Mouse (Mus musculus) adrenal gland, postnatal 36 days (tissue): Measurements from ENCODE around the gene Angptl2. TPM values are rescaled to one million over a fixed set of nuclear protein-coding genes. Genes with fewer than 3 reads are reported as not detected.
"Not testable (repeated sequence)": the region's sequence is repeated elsewhere in the genome, so short reads cannot be mapped to it uniquely, and the experiment has no call there.

Experiments
- DNase-seq, 2 experiments: peaks; one replicate each; pipeline ENCODE4 v3.0.0; 2021; ENCODE audit warnings: mixed read lengths in 1 of 2
- total RNA-seq, 2 experiments: library from RNA; stranded (reverse); gene quantifications; 2 replicates each; pipeline ENCODE4 v1.2.3; 2021

Gene Angptl2
- total RNA-seq, 2 experiments from 2014 or later: 31.0 to 31.6 TPM

DNA sequence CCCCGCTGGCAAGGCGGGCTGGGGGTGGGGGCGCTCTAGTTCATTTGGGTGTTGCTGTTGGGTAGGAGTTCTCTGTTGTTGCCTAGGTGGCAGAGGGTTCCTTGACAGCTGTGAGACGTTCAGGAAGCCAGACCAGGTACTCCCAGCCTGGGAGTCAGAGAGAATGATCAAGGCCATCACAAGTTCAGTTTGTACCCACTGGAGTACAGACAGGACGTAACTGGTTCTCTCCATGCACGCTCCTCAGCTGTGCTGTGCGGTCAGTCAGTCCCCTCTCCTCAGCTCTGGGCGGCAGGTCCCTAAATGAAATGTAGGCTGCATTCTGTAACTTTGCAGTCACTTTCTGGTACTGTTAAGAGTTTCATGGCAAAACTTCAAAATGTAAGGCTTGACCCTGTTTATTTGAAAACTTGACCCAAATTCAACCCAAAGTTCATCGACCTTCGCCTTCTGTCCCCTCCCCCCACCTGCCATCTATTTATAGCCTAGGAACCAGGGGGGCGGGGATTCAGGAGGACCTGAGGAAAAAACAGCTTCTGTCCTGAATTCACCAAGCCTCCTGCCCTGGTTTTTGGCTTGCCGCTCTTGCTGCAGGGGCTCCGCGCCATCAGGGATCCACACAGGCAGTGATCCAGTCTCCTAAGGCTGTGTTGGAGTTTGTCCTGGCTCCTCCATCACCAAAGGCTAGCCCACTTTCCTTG lies 15.4 kb upstream of the Angptl2 start:
- DNase-seq: no peak

DNA sequence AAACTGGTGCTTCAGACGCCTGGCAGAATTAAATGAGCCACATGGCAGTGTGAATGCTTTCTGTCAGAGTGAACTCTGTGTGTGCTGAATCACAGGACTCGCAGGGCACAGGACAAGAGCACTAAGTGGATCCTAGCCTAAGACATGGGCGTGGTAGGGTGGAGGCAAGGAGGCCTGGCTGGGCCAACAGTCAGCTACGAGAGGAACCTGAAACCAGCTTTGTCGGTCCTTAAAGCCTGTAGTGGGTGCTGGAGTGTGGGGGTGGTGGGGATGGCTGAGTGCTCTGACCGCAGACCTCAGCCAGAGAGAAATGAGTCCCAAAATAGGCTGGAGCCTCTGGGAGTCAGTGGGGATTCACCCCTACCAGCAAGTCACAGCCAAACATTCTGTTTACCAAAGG lies 12.6 kb upstream of the Angptl2 start:
- no peak for DNase-seq

DNA sequence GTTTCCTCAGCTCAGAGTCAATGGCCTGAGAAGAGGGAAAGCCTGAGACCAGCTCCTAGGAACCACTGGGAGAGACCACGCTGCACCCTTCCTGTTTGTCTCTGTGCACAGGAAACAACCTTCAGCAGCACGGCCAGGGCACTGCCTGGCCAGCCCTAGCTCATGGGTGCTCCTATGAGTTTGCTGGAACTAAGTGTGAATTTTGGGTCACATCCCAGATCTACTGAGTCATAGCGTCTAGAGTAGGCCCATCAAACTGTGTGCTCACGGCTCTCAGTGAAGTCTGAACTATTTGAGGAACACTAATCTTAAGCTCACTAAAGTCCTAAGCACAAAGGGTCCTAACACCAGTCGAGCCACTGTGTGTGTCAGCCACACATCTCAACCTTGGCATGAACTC lies 10.9 kb upstream of the Angptl2 start:
- peak; percentile 63 to 72 for DNase-seq

DNA sequence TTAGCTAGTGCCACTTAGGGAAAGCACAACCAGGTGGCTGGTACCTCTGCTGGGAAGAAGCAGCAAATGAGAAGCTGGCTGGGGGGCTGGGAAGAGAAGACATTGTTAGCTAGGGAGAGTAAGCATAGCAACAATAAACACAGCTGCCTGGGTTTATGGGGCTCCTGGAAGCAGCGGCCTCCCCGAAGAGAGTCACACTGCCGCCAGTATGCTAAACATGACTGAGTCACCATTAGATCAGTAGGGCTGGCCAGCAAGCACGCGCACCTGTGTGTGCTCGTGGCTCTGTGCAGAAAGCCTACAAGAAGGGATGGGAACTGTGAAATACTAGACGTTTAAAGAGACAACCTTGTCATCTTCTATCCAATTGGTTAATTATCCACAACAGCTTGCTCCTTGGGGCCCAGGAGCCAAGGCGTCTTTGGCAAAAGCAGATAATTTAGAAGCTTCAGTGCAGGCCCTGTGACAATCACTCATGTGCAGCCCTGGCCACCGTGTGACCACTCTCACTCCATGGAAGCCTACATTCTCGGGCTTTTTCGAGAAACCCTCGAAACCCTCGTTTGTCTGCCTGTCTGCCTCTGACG lies 9.8 kb upstream of the Angptl2 start:
- DNase-seq: no peak

DNA sequence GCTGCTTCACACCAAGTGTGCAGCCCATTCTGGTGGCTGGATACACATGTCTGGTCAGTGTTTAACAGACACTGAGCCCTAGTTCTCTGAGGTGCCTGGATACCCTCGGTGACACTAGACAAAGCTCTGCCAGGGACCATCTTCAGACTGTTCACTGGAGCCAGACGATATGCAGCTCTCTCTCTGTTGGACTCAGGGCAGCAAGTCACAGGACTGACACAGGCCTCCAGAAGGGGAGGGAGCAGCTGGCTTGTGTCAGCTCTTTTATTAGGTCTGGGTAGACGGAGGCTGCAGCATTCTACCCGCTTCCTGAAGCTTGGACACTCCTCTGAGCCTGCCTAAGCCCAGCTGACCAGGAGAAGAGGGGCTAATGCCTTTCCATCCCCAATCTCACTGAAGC lies 8.8 kb upstream of the Angptl2 start:
- DNase-seq: no peak

DNA sequence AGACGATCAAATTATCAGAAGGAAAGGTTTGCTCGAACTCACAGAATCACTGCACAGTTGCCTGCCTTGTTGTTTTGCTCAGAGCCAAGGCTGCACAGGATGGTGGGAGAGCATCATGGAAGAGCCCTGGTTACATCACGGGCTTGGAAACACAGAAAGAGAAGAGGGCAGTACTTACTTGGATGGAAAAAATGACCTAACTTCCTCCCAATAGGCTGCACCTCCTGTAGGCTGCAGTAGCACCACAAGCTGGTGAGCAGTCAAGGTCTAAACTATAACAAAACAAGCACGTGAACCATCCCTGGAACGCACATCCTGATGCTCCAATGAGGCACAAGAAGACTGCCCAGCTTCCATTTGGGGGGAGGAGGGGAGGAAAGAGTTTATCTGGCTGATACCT lies 7.7 kb upstream of the Angptl2 start:
- no peak for DNase-seq

DNA sequence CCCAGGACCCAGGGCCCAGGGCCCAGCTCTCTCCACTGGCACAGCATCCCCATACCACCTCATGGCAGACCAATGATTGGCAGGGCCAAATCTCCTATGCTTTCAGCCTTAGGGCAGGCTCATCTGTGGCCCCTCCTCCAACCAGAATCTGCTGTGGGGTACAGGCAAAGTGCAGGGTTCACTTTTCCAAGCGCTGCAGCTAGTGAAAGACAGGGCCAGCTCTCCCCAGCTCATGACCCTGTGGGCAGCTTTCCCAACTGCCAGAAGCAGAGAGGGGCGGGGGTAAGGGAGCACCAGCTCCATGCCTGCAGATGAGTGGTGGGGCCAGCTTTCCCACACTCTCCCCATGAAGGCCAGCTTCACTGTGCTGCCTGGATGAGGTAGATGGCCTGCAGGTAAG lies 5.0 kb upstream of the Angptl2 start:
- DNase-seq: no peak

DNA sequence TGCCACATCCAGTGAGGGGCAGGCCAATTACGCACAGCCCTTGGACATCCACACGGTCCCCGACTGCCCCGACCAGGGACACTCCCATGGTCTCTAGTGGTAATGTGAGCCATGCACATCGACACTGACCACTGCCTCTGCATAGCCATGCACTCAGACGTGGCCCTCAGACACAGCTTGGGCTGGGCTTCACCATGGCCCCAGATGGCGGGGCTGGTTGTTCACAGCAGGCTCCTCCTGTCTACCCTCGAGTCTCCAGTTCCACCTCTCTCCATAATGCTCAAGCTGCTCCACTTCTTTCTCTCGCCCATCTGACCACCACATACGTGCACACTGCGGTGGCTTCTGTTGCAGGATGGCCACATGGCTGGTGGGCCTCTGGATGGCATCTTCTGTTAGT lies 4.6 kb upstream of the Angptl2 start:
- DNase-seq: not testable (repeated sequence)

DNA sequence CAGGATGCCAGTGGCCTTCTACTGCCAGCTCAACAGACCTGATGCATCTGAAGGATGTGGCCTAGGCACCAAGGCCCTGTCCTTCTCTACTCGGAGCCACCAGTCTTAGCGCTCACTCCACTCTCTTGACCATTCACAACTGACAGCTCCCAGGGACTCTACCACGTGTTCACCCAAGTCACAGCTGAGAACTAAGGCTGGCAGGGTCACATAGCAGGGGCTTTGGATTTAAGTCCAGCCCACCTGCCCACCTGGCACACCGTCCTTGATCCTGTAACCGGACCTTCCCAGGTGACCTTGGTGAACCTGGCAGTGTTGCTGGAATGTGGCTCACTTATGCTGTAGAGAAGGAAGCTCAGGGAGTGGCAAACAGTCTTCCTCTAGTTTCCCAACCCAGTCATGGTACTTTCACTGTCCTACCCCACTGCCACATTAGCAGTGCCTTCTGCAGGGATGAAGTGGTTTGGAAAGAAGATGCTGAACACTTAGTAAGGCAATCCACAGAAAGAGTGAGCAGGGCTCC lies 631 bp upstream of the Angptl2 start:
- no peak for DNase-seq

DNA sequence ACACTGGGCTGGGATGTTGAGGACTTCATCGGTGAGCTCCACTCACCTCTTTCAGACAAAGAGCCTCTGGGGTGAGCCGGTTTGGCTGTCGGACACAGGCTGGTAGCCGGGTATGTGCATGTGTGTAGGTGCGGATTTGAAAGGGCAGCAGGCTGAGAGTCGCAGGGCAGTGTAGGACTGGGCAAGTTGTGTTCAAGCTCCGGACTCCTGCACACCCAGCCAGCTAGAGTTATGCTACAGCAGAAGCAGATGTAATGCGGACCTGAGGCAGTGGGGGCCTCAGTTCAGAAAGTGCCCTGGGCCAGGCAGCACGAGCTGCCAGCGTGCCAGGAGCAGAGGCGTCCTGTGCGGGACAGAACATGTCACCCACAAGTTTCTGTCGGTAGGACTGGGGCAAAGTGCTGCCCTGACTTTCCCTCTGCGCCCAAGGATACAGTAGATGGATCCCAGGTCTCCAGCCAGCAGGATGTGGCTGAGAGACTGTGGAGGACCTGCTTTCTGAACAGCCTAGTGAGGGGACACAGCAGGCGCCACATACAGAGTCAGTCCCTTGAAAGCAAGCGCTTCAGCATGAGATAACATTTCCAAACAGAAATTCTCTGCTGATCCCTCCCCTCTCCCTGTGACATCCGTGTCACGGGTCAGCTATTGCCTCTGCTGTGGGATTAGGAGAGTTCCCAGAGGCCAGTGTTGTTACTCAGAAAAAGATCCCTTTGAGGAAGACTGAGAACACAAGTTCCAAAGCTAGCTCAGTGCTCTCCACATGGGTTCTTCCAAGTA lies 966 bp downstream of the Angptl2 start:
- no peak for DNase-seq

DNA sequence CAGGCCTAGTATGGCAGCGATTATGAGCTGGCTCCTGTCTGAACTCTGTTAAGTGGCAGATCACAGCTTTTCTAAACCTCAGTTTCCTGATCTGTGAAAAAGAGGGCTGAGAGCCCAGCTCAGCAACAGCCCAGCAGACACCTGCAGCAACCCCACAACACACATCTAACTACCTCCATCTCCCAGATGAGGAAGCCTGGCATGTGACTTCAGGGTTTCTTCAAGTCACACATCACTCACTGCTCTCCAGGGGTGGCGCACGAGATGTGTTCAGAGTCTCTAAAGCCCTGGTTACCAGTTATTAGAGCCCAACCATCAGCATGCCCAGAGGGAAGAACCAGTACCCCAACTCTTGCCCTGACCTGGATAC lies 1.5 kb downstream of the Angptl2 start:
- no peak for DNase-seq

DNA sequence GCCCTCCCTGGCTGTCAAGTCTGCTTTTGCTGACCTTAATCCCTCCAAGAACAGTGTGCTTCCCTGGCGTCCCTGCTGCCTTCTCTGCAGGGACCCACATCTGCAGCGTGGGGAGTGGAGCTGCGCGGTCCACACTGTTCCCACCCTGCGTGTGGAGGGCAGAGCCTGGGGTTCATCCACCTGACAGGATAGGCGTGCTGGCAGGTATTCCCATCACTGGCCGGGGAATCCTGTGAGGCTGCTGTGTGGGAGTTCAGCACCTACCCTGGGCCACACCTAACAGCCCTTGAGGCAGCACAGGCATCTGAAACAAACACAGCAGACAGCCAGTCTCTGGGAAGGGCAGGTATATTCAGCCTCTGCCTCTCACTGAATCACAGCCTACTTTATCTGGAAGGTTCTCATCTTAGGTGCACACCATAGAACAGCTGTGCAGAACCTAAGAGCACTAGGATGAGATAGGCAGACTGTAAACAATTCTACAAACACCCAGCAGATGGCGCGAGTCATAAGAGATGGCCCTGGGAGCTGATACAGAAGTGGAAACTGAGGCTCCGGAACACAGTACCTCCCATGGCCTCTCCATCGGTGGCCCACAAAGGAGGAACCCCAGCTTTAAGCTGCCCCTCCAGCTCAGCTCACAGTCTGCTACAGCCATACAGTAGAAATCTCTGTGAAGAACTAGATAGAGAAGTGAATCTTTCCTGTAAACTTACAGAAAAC lies 3.2 kb downstream of the Angptl2 start:
- DNase-seq: peak; percentile 39 to 46

DNA sequence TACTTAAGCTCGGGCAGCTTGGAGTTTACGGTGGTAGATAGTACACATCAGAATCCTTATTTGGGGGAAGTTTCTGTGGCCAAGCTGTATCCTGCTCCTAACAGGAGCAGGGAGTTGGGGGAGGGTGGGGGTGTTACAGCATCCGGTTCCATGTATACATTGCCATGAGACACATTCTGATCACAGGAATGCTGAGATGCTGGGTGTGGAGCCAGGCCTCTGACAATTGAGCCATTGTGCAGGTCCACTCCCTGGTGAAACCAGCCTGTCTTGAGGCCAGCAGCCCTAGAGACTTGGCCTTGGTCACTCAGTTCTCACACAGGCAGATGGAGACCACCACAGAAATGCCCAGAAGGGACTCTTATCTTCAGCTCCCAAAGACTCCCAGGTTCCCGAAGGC lies 3.8 kb downstream of the Angptl2 start:
- no peak for DNase-seq

DNA sequence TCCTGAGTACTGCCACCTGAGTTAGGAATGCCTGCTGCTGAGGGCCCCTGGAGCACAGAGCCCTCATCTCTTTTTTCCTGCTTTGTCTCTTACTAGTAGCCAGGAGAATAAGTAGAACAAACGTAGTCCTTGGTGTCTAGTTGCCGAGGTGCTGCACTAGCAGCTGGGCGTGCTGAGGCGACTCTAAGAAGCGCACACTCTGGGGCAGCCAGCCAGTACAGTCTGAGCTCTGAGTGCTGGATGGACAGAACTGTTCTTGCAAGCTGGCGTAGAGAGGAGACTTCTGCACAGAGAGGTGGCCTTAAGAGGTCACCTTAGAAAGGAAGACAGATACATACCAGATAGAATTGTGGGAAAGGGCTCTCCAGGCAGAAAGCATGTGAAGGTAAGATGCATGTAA lies 4.4 kb downstream of the Angptl2 start:
- no peak for DNase-seq

DNA sequence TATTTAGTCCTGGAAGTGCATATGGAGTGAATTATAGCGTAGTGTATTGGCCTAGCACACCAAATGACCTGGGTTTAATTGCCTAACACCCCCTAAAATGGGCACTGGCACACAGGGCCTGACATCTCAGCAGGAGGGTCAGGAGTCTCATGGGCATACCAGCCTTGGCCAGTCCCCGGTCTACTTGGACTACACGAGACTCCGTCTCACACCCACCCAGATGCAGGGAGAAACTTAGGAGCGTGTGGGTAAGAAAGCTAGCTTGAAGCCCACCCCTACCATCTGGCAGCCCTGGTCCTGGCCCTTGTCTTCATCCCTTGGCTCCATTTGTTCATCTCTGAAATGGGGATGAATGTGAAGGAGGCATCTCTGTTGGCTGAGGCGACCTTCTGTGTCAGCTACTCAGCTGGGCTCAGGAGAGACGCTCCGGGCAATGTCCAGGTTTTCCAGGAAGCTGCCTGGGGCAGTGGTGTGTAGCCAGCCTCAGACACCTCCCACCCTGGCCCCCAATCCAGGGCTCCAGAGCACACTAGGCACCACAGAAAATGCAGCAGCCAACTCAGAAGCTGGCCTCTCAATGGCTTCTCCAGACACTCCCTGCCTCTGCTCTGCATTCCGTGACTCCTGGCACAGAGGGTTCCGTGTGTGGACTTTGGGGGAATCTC lies 4.9 kb downstream of the Angptl2 start:
- DNase-seq: no peak

DNA sequence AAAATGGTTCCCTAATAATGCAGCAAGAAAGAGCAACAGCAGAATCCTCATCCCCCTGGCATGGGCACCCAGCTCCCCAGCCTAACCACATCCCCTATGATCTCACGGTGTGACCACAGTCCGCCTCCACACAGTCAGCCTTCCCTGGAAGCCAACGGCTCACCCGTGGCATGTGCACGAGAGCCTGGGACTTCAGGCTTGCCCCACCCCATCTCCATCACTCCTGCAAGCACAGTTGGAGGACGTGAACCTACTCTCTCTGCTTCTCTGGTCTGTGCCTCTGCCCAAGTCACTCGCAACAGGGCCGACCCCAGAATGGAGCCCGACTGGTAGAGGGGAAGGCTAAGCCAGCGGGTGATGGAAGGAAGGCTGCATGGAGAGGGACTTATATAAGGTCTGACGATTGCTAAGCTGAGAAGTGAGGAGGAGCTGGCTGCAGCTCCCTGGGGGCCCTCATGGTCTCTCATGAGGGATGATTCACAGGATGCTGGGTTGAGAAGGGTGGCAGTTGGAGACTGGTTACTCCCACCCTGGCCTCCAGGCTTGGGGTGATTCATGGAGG lies 5.6 kb downstream of the Angptl2 start:
- no peak for DNase-seq

DNA sequence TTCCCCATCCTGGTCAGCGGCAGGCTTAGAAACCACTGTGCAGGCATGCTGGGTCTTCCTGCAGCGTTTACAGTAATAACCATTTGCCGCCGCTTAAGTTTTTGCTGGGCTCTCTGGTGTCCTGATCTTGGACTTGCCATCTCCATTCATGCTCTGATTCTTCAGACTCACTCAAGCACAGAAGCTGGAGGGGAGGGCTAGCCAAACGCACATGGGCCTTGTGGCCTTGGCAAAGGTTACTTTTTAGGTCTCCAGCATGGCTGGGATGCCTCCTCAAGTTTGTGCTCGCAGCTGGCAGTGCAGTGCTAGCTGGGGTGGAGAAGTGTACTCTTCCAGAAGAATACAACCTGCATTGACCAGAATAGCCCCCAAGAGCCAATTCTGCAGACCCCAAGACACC lies 6.6 kb downstream of the Angptl2 start:
- no peak for DNase-seq

DNA sequence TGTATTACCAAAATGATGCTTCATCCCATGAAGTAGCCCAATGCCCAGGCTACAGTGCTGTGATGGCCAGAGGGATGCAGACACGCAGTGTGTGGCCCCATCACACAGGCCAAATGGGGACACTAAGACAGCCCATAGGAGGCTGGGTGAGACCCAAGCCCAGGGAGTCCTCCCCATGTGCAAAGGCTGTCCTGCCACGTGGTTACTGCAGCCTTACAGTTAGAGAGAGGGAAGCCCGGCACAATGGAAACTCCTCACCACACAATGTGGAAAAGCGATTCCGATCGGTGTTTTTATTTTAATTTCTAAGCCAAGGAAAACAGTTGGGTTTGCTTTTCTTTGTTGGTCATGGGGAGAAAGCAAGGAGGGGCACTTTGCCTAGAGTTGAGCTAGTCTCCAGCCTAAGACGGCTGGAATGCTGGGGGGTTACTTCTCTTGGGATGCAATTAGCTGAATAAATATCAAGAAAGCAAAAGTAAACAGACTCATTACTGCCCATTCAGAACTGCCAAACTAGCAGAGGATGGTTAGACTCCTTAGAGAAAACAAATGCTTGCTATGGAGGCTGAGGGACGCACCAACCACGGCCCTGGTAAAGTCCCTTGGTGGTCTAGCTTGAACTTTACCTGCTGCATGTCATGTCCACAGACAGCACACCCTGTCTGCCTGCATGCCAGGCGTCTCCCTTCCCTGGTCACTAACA lies 7.9 kb downstream of the Angptl2 start:
- no peak for DNase-seq

DNA sequence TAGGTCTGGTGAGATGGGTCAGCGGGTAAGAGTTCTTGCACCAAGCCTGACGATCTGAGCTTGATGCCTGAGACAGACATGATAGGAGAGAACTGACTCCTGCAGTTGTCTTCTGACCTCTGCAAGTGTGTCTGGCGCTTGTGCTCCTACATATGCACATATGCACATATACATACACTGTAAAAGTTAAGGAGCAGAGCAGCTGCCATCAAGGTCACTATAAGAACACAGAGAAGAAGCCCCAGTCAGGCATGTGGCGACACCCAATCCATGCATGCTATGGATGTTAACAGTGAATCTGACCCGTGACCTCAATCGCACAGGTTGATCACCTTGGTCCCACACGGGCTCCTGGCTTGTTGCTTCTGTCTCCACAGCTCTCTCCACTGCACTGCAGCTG lies 10.1 kb downstream of the Angptl2 start:
- no peak for DNase-seq

DNA sequence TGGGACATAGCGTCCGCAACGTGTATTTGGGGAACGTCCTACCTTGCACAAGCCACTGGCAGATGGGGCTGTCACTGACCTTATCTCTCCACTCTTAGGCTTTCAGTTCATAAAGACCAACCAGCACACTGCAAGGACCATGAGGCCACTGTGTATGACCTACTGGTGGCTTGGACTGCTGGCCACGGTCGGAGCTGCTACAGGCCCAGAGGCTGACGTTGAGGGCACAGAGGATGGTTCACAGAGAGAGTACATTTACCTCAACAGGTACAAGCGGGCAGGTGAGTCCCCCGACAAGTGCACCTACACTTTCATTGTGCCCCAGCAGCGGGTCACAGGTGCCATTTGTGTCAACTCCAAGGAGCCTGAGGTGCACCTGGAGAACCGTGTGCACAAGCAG lies 12.2 kb downstream of the Angptl2 start:
- DNase-seq: no peak

DNA sequence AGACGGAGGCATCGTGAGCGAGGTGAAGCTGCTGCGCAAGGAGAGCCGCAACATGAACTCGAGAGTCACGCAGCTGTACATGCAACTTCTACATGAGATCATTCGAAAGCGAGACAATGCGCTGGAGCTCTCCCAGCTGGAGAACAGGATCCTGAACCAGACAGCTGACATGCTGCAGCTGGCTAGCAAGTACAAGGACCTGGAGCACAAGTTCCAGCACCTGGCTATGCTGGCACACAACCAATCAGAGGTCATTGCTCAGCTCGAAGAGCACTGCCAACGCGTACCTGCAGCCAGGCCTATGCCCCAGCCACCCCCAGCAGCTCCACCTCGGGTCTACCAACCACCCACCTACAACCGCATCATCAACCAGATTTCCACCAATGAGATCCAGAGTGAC lies 12.7 kb downstream of the Angptl2 start:
- no peak for DNase-seq
